Mouse (Mus musculus) embryonic facial prominence, embryonic 15.5 days (tissue): ENCODE data around the gene Lztr1. TPM values are rescaled to one million over a fixed set of nuclear protein-coding genes. Genes with fewer than 3 reads are reported as not detected.

Experiments used
- ATAC-seq: fragments of 200-750 bp; cut with Nextera tagmentation; 2 replicates; pipeline ENCODE4 v1.8.0; 2017; ENCODE audit warnings: low read depth, moderate TSS enrichment; ENCODE audit not compliant: insufficient number of reproducible peaks, low FRiP score, low TSS enrichment
- H3K27ac ChIP-seq: fragments of 300-500 bp; sonication (generic); replicated peaks from 2 replicates; pipeline ENCODE4 v1.5.1; 2015; ENCODE audit warnings: mild to moderate bottlenecking, inconsistent platforms
- H3K27me3 ChIP-seq: fragments of 300-500 bp; sonication (generic); 2 replicates; pipeline ENCODE4 v1.6.1; 2015; ENCODE audit warnings: inconsistent platforms
- H3K36me3 ChIP-seq: fragments of 300-500 bp; sonication (generic); 2 replicates; pipeline ENCODE4 v1.6.1; 2015; ENCODE audit warnings: mild to moderate bottlenecking, inconsistent platforms
- H3K4me1 ChIP-seq: fragments of 300-500 bp; sonication (generic); 2 replicates; pipeline ENCODE4 v1.6.1; 2015; ENCODE audit warnings: inconsistent platforms
- H3K4me2 ChIP-seq: fragments of 300-500 bp; sonication (generic); replicated peaks from 2 replicates; pipeline ENCODE4 v1.6.1; 2015; ENCODE audit warnings: mild to moderate bottlenecking, inconsistent platforms
- H3K4me3 ChIP-seq: fragments of 300-500 bp; sonication (generic); replicated peaks from 2 replicates; pipeline ENCODE4 v1.5.1; 2015; ENCODE audit warnings: mild to moderate bottlenecking, inconsistent platforms
- H3K9ac ChIP-seq: fragments of 300-500 bp; sonication (generic); 2 replicates; pipeline ENCODE4 v1.6.1; 2015; ENCODE audit warnings: inconsistent platforms
- H3K9me3 ChIP-seq: fragments of 300-500 bp; sonication (generic); replicated peaks from 2 replicates; pipeline ENCODE4 v1.6.1; 2016; ENCODE audit warnings: inconsistent platforms
- WGBS: fragments of 180-500 bp; shearing (Covaris S2); methylation state at CpG from one replicate; pipeline ENCODE4 v1.1.7; 2015; 5-methylcytosine and 5-hydroxymethylcytosine counted together
- polyA plus RNA-seq: library from polyadenylated mRNA; unstranded; fragments of >200 nt; fragmentation: Nextera tagmentation; extraction: Ambion mirVana; gene quantifications from 2 replicates; pipeline ENCODE4 v1.2.1, GENCODE M21; 2015

Gene Lztr1
- polyA plus RNA-seq, 1 experiment from 2014 or later = 89.9 TPM

- Histone ChIP-seq H3K9me3 (no peaks in the 10 kb centered on the region), H3K4me3 (no peak overlapping the region), H3K36me3 (no peaks in the 10 kb centered on the region), H3K27me3 (peaks cover 27% of the 10 kb centered on the region), H3K27ac (no peak overlapping the region), H3K4me1 (peaks cover 22% of the 10 kb centered on the region), H3K9ac (no peak overlapping the region; the same call in 1 of the 2 replicates), H3K4me2 (no peak overlapping the region)
- 66% methylated on average over 9 of the region's 9 CpGs for WGBS
- ATAC-seq = no peak
Observed at GRCm38 (mm10) chr16:17559396-17560027, 51.0 kb downstream of the Lztr1 start.

DNA sequence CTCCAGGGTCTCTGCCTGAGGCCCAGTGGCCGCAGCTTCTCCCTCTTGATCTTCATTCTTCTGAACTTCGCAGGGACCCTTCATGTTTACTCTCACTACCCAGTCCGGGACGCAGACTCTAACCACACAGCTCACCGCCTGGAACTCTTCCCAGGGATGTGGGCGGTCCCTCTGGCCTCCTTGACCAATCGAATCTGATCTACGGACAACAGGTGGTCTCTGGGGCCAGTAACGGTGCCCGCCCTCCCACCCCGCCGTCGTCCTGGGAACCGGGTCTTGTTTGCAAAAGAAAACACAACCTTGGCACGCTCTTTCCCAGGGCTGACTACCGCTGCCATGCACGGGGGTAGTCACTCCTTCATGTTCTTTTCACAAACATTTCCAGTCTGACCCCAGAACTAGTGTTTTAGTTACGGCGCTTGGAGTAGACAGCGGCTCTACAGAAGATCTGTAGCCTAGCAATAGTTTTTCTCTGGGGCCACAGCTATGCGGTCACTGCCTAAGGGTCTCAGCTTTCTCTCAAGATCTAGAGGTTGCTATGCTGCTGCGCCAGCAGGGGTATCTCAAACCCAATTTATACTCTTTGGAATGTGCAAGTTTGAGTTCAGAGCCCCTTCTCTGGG is 52.8 kb downstream of the Lztr1 start, which contains the start of gene Lrrc74b:
Gene Lrrc74b (minus strand): TSS at position 120 of the 623 bp plus-strand sequence.
- Histone ChIP-seq H3K4me2 (peak within 1 kb of the TSS; percentile 50), H3K36me3 (no peaks in the 10 kb centered on the region), H3K4me1 (peaks cover 22% of the 10 kb centered on the region), H3K9me3 (no peaks in the 10 kb centered on the region), H3K27ac (peak within 1 kb of the TSS; percentile 25), H3K27me3 (peaks cover 27% of the 10 kb centered on the region), H3K9ac (peak within 1 kb of the TSS; percentile 9; the same call in 1 of the 2 replicates), H3K4me3 (peak within 1 kb of the TSS; percentile 28)
- 2% methylated on average over 22 of the region's 22 CpGs for WGBS
- ATAC-seq = peak; percentile 75

DNA sequence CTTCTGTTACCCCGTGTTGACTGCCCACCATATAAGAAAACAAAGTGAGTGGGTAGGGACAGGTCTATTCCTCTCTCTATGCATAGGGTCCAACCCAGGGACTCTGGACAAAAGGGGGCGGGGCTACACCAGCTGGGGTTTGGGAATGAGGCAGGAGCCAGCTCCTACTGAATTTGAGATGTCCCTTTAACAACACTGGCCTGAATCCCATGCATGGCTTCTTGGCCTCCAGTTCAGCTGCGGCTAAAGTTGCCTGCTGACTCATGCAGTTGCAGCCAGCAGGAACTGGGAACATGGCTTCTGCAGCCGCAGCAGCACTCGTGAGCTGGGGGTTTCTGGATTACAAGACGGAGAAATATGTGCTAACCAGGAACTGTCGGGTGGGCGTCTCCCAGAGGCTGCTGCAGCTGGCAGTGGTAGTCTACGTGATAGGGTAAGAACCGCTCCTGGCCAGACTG is 53.3 kb downstream of the Lztr1 start, which contains the start of gene P2rx6:
Gene P2rx6 (plus strand): TSS at position 135 of the 458 bp plus-strand sequence.
- Histone ChIP-seq H3K27me3 (peaks cover 27% of the 10 kb centered on the region), H3K27ac (peak within 1 kb of the TSS; percentile 25), H3K9me3 (no peaks in the 10 kb centered on the region), H3K36me3 (no peaks in the 10 kb centered on the region), H3K4me1 (peaks cover 22% of the 10 kb centered on the region), H3K4me3 (peak within 1 kb of the TSS; percentile 28), H3K4me2 (peak within 1 kb of the TSS; percentile 50), H3K9ac (peak within 1 kb of the TSS; percentile 9; the same call in 1 of the 2 replicates)
- peak; percentile 62 for ATAC-seq
- WGBS = under 1% methylated on average over 10 of the region's 10 CpGs

GRCm38 (mm10) chr16:17563580-17563979 is 55.1 kb downstream of the Lztr1 start:
- Histone ChIP-seq H3K9ac (no peak overlapping the region), H3K27me3 (peaks cover 27% of the 10 kb centered on the region), H3K36me3 (no peaks in the 10 kb centered on the region), H3K9me3 (no peaks in the 10 kb centered on the region), H3K4me3 (no peak overlapping the region), H3K4me2 (no peak overlapping the region), H3K4me1 (peaks cover 20% of the 10 kb centered on the region), H3K27ac (no peak overlapping the region)
- 12% methylated on average over 1 of the region's 1 CpGs for WGBS
- no peak for ATAC-seq

GRCm38 (mm10) chr16:17564221-17564620 is 55.7 kb downstream of the Lztr1 start:
- ATAC-seq = no peak
- Histone ChIP-seq H3K36me3 (no peaks in the 10 kb centered on the region), H3K4me1 (peaks cover 14% of the 10 kb centered on the region), H3K9me3 (no peaks in the 10 kb centered on the region), H3K9ac (no peak overlapping the region), H3K27me3 (peaks cover 24% of the 10 kb centered on the region), H3K4me2 (no peak overlapping the region), H3K27ac (no peak overlapping the region), H3K4me3 (no peak overlapping the region)
- 58% methylated on average over 2 of the region's 2 CpGs for WGBS

DNA sequence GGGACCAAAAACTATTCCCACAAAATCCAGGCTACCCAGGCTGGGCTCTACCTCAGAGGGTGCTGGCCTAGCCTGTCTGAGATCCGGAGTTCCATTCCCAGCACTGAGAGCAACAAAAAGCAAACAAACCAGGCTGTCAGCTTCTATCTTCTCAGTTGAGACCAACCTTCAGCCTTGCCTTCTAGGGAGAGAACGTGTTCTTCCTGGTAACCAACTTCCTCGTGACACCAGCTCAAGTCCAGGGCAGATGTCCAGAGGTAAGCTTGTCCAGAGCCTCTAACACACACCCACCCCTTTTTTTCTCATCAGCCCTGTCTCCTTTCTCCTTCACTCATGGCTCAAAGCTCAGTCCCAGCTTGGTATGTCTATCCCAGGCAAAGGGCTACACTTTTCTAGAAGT is 56.3 kb downstream of the Lztr1 start:
- no peak for ATAC-seq
- Histone ChIP-seq H3K9ac (no peak overlapping the region), H3K36me3 (no peaks in the 10 kb centered on the region), H3K27me3 (peaks cover 19% of the 10 kb centered on the region), H3K27ac (no peak overlapping the region), H3K4me3 (no peak overlapping the region), H3K4me1 (peaks cover 12% of the 10 kb centered on the region), H3K9me3 (no peaks in the 10 kb centered on the region), H3K4me2 (no peak overlapping the region)
- WGBS = 71% methylated on average over 3 of the region's 3 CpGs

GRCm38 (mm10) chr16:17566186-17566585 is 57.7 kb downstream of the Lztr1 start:
- peaks cover 7% of the 10 kb centered on the region; the same call in 1 of the 2 replicates for H3K4me1 ChIP-seq
- H3K27ac ChIP-seq = no peak overlapping the region
- peaks cover 8% of the 10 kb centered on the region; the same call in 1 of the 2 replicates for H3K27me3 ChIP-seq
- WGBS = 33% methylated on average over 4 of the region's 4 CpGs
- no peak overlapping the region for H3K9ac ChIP-seq
- H3K9me3 ChIP-seq = no peaks in the 10 kb centered on the region
- no peak overlapping the region for H3K4me2 ChIP-seq
- no peak overlapping the region for H3K4me3 ChIP-seq
- H3K36me3 ChIP-seq = no peaks in the 10 kb centered on the region
- no peak for ATAC-seq

Other genes starting within 250 kb of the Lztr1 start
- gene Tmem191c, start 232.6 kb upstream of the Lztr1 start, polyA plus RNA-seq = 14.5 and 15.2 TPM in 2 replicates
- gene Serpind1, start 177.3 kb upstream of the Lztr1 start, polyA plus RNA-seq = 0.31 and 0.59 TPM in 2 replicates
- gene Snap29, start 102.7 kb upstream of the Lztr1 start, polyA plus RNA-seq = 17.0 and 17.9 TPM in 2 replicates
- gene Pi4ka, start 102.4 kb upstream of the Lztr1 start, polyA plus RNA-seq = 29.4 and 29.5 TPM in 2 replicates
- gene Crkl, start 56.7 kb upstream of the Lztr1 start, polyA plus RNA-seq = 73.1 and 74.1 TPM in 2 replicates
- gene Aifm3, start 19.1 kb upstream of the Lztr1 start, polyA plus RNA-seq = 2.1 and 4.3 TPM in 2 replicates
- gene Thap7, start 22.4 kb downstream of the Lztr1 start, polyA plus RNA-seq = 65.4 and 69.5 TPM in 2 replicates
- 3.1 and 7.8 TPM in 2 replicates for gene Lrrc74b, start 52.6 kb downstream of the Lztr1 start, polyA plus RNA-seq
- 0.70 and 0.99 TPM in 2 replicates for gene P2rx6, start 53.2 kb downstream of the Lztr1 start, polyA plus RNA-seq
- gene Slc7a4, start 74.5 kb downstream of the Lztr1 start, polyA plus RNA-seq = 8.6 and 9.4 TPM in 2 replicates
- 28.1 and 32.5 TPM in 2 replicates for gene Smpd4, start 110.7 kb downstream of the Lztr1 start, polyA plus RNA-seq
- 15.4 and 15.9 TPM in 2 replicates for gene Ccdc74a, start 137.8 kb downstream of the Lztr1 start, polyA plus RNA-seq
- 45.9 and 54.6 TPM in 2 replicates for gene Med15, start 224.2 kb downstream of the Lztr1 start, polyA plus RNA-seq